Mouse (Mus musculus) spleen, adult 2 months (tissue): ENCODE measurements around the gene Tbxas1.

Source experiments
- CTCF ChIP-seq: fragments of 200-500 bp; IDR thresholded peaks from 2 replicates; pipeline ENCODE4 v1.5.1; 2011; ENCODE audit warnings: mild to moderate bottlenecking, inconsistent platforms; ENCODE audit not compliant: insufficient read depth, insufficient read length, insufficient replicate concordance; ENCODE audit errors: extremely low read depth
- POLR2A ChIP-seq: fragments of 200-500 bp; IDR thresholded peaks from 2 replicates; pipeline ENCODE4 v1.6.1; 2011; ENCODE audit warnings: low read depth, low read length, inconsistent platforms

GRCm38 (mm10) chr6:38825886-38826285, 49.3 kb upstream of the Tbxas1 start:
- TF ChIP-seq CTCF (no peak), POLR2A (no peak)
